ENCODE assay signal across 9 mouse cellular contexts in genomic region chr6:101198943-101199298, GRCm38 (mm10).
A peak's percentile ranks its signal among the peaks of the same experiment; 100 is the strongest.
DNase-seq lines count a peak whose midpoint lies in the region; ATAC-seq and TF ChIP-seq lines count a peak whose summit lies in the region.
"Had no signal": no experiment of that assay in that cellular context is flagged by ENCODE, and none has a peak within 500 bp of the region (broad histone marks: within the 10 kb centered on the region; RNA-seq: fewer than 3 reads in every experiment).

No protein-coding gene starts in this region.

- H3K9me3 ChIP-seq in heart, embryonic 10.5 days: no peaks in the 10 kb centered on the region
- H3K9me3 ChIP-seq in limb, embryonic 14.5 days (ENCODE audit: control insufficient read depth, low read length): no peaks in the 10 kb centered on the region

- ATAC-seq in limb, embryonic 14.5 days (ENCODE audit: low FRiP score, low read depth): no peak

- H3K27me3 ChIP-seq in heart, embryonic 10.5 days (ENCODE audit: insufficient read depth, poor library complexity, severe bottlenecking): peaks cover 10% of the 10 kb centered on the region; the same call in 1 of the 2 replicates
- no peaks in the 10 kb centered on the region; the same call in 1 of the 2 replicates for H3K27me3 ChIP-seq in limb, embryonic 14.5 days (ENCODE audit: control insufficient read depth, insufficient read depth, low read length)

- H3K36me3 ChIP-seq in heart, embryonic 10.5 days: no peaks in the 10 kb centered on the region
- H3K36me3 ChIP-seq in limb, embryonic 14.5 days (ENCODE audit: control insufficient read depth, insufficient read depth, low read length): no peaks in the 10 kb centered on the region

- WGBS in heart, embryonic 10.5 days: 43% methylated on average over 8 of the region's 8 CpGs
- 9% methylated on average over 8 of the region's 8 CpGs for WGBS in limb, embryonic 14.5 days

- intact Hi-C loops in heart, postnatal 10 days (cut with DNase I): loop anchor here (10.0 kb wide), 1 partner anchor 524 kb away; the partner anchor contains the start of gene Shq1

- no peak overlapping the region for H3K27ac ChIP-seq in heart, embryonic 10.5 days
- no peak overlapping the region for H3K27ac ChIP-seq in limb, embryonic 14.5 days (replicated peaks; ENCODE audit: low read depth, low read length)
- H3K27ac ChIP-seq: macrophage had no signal

- TF ChIP-seq POLR2A in limb, embryonic 14.5 days (IDR thresholded peaks at IDR 0.05; ENCODE audit: borderline replicate concordance, extremely low read depth, insufficient read depth, insufficient read length): no peak

- peaks cover 29% of the 10 kb centered on the region for H3K4me1 ChIP-seq in heart, embryonic 10.5 days
- peaks cover 17% of the 10 kb centered on the region for H3K4me1 ChIP-seq in limb, embryonic 14.5 days (ENCODE audit: control insufficient read depth, insufficient read depth, low read length)

- peak overlapping the region; percentile 52 for H3K4me2 ChIP-seq in limb, embryonic 14.5 days (replicated peaks; ENCODE audit: low read depth, low read length, severe bottlenecking)

- peak overlapping the region; percentile 25; the same call in 1 of the 2 replicates for H3K4me3 ChIP-seq in heart, embryonic 10.5 days
- H3K4me3 ChIP-seq in limb, embryonic 14.5 days (replicated peaks; ENCODE audit: low read length): peak overlapping the region; percentile 30

- DNase-seq in heart, embryonic 10.5 days (ENCODE audit: low spot score): no peak
- DNase-seq in heart, postnatal 10 days: no peak
- peak; percentile 37 for DNase-seq in right cerebral cortex, adult 18-20 months
- no peak for DNase-seq in right cerebral cortex, postnatal 25 days
- DNase-seq in limb, embryonic 14.5 days (ENCODE audit: low spot score): no peak
- peak; percentile 34 for DNase-seq in telencephalon, adult 2 months (ENCODE audit: low read depth, low spot score)
- no peak for DNase-seq in gastrocnemius, postnatal 25 days
- no peak for DNase-seq in kidney, postnatal 25 days

- H3K9ac ChIP-seq in limb, embryonic 14.5 days (ENCODE audit: low read depth, low read length, severe bottlenecking): peak overlapping the region; percentile 29; the same call in 1 of the 2 replicates

Comparison
In these comparisons a context has a peak if more than half of its experiments do, and no peak if none do; other contexts are left out.
1. DNase-seq: peak in right cerebral cortex, adult 18-20 months (single experiment) and telencephalon, adult 2 months (single experiment); none in heart, embryonic 10.5 days (single experiment), heart, postnatal 10 days (0 of 2), right cerebral cortex, postnatal 25 days (single experiment), limb, embryonic 14.5 days (single experiment), gastrocnemius, postnatal 25 days (single experiment) and kidney, postnatal 25 days (0 of 2).